In the genomic region with DNA sequence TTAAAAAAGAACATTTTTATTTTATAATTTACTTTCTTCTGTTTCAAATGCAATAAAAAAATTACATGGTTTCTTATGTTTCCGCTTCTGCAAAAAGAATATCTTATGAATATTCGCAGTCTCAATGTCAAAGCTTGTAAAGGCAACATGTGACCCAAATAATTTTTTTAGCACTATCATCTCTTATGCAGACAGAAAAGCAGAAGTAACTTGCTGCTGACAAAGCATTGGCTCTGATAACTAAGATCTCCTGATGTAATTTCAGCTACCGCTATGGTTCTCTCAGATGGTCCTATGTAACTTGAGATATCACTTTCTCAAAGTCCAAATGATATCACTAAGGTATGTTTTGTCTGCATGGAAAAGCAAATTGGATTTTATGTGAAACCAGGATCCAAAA, we compare ENCODE assay signal across 17 mouse cellular contexts.
"Had no signal": no experiment of that assay in that cellular context is flagged by ENCODE, and none has a peak within 500 bp of the region (broad histone marks: within the 10 kb centered on the region; RNA-seq: fewer than 3 reads in every experiment).

No protein-coding gene starts in this region.

- ATAC-seq: hindbrain, embryonic 16.5 days; inflammation-experienced regulatory T-cells, adult 6 months; intestine, embryonic 15.5 days; intestine, postnatal 0 days; liver, embryonic 12.5 days had no signal

- DNase-seq: gastrocnemius, adult 2 months; gastrocnemius, postnatal 10 days; gastrocnemius, postnatal 25 days; heart, adult 18-20 months; heart, postnatal 10 days; heart, postnatal 4 days; kidney, adult 18-20 months; kidney, adult 8-10 months; kidney, postnatal 10 days; kidney, postnatal 25 days; kidney, postnatal 4 days; left cerebral cortex, postnatal 4 days had no signal
